Mouse (Mus musculus) stomach, postnatal 0 days (tissue): ENCODE measurements around the gene Rbm17.
"Not testable (repeated sequence)": the region's sequence is repeated elsewhere in the genome, so short reads cannot be mapped to it uniquely, and the experiment has no call there.

ENCODE experiments used
- CTCF ChIP-seq: IDR thresholded peaks from 2 replicates; pipeline ENCODE4 v1.5.1; 2016; ENCODE audit warnings: antibody characterized with exemption, low read depth, mild to moderate bottlenecking, moderate library complexity
- EP300 ChIP-seq: optimal IDR thresholded peaks from 2 replicates; pipeline ENCODE3; 2016; ENCODE audit warnings: antibody characterized with exemption

DNA sequence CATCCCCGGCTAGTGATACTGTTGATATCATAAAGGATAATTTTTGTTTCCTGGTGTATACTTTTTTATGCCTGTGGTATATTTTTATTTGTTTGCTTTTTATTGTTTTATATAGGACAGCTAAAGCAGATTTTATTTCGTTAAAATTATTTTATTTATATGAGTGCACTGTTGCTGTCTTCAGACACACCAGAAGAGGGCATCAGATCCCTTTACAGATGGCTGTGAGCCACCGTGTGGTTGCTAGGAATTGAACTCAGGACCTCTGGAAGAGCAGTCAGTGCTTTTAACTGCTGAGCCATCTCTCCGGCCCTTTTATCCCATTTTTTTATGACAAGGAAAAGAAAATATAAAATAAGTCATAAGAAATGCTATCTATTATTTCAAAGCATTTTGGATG, 2.8 kb upstream of the Rbm17 start:
- TF ChIP-seq CTCF, EP300: not testable (repeated sequence)
